Mouse (Mus musculus) CD4-positive, CD25-positive, alpha-beta regulatory T cell, adult 4 months (primary cell): ENCODE data around the gene Rsph3a. TPM values are rescaled to one million over a fixed set of nuclear protein-coding genes. Genes with fewer than 3 reads are reported as not detected.

Experiments
- ATAC-seq: one replicate; pipeline ENCODE4 v1.8.0; 2017
- polyA plus RNA-seq, 2 experiments: library from polyadenylated mRNA; unstranded; fragments of 100-300 nt; shearing (Covaris generic); gene quantifications; one replicate each; pipeline ENCODE4 v1.2.1; 2017

Gene Rsph3a
- polyA plus RNA-seq, result 10 to 100 TPM; 24.2 to 34.8 TPM

DNA sequence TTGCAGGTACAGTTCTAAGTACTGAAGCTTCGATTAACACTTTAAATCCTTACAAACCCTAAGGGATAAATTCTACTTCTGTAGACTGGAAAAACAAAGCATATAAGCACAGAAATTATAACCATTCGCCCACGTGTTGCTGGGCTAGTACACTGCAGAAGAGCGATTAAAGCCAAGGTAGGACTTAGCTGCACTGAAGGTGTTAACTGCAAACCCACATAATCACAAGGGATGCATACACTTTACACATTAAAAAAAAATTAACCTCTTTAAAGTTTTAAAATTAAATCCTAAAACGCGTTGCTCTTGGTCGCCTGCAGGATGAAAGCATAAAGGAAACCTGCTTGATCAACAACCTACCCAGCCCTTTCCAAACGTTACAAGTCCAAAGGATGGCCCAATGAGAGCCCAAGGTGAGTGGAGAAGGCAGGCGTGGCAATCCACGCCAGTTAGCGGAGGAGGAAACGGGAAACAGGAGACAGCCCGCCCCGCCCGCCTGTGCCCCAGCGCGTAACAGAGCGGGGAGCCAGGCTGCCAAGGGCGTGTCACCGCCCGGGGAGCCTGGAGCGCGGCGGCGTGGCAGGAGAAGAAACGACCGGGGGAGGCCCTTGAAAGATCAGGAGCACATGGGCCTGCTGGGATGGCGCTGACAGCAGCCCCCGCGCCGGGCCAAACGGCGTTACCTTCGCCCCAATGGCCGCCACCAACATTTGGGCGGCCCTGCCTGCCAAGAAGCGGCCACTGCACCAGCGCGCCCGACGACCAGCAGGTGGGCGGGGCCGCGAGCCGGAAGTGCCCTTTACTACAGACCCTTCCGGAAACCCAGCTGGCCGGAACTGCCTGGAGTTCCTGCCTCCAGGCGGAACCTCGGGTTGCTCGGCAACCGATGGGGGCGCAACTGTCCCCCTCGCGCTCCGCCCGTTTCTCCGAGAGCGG, at the start of gene Rsph3a:
TSS of gene Rsph3a (plus strand) at position 498 of the 936 bp plus-strand sequence.
- peak; percentile 78 for ATAC-seq

DNA sequence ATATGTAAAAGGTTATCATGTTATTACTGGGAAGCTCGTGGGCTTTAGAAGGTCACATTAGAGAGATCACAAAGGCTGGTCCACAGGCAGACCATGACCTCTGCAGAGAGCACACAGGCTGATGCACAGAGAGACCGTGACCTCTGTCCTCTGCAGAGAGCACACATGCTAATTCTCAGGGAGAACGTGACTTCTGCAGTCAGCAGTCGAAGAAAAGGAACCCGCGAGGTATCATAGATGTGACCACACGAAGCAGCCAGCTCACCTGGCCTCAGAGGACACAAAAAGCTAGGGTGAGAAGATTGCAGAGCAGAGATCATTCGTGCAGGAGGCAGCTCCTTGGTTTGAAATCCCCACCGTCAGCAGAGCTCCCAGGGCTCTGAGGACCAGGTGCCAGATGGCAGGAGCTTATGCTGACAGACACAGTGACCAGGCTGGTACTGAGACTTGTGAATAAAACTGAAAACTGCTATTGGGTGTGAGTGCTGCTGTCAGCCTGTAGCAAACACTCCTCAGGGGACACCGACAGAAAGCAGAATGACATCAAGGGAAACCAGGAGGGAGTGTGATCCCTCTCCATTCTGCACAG, 49.3 kb upstream of the Rsph3a start:
- no peak for ATAC-seq

DNA sequence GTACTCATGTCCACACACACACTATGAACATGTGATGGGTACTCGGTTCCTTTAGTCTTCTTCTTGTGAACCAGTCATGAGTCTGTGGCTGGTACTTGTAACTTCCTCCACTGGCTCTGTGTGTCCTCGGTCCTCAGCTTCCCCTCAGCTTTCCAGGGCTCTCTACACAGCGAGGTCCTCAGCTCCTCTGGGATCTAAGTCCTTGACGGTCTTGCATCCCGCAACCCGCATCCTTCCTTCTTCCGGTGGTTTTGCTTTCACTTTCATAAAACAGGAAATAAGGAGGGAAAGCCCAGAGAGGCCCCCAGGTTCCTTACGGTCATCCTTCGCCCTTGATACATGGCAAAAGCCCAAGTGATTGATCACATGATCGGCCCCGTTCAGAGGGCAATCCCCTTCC, 48.3 kb upstream of the Rsph3a start:
- peak; percentile 19 for ATAC-seq

DNA sequence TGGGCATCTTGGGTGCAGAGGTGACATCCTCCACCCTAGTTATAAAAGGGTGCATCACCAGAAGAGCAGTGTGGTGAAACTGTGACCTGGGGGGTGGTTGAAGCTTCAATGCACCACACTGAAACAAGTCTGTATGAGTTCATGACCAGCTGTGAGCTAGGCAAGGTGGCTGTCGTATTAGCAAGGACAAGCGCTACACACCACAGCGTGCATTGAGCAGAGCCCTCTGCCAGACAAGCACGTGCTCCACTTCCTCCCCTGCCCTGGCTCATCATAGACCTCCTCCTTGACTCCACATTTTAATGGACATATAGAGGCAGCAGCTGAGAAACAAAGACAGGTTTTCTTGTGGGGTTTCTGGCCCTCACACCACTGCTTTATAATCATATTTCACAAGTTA, 47.7 kb upstream of the Rsph3a start:
- ATAC-seq, result peak; percentile 22

DNA sequence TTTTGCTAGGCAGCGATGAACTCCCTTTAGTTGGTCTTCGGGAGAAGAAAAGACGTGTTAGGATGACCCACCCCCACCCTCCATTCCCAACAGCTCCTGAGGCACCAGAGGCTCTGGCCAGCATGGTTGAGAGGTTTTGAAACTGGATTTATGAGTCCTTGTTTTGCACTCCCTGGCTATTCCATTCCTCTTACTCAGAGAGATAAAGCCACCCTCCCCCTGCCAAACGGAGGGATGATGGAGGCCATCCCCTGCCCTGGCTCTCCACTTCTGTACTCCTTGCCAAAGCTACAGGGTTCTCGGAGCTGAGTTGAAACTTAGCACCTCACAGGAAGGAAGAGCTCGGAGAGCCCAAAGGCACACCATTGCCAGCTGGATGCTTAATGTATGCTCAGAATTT, 46.2 kb upstream of the Rsph3a start:
- no peak for ATAC-seq

DNA sequence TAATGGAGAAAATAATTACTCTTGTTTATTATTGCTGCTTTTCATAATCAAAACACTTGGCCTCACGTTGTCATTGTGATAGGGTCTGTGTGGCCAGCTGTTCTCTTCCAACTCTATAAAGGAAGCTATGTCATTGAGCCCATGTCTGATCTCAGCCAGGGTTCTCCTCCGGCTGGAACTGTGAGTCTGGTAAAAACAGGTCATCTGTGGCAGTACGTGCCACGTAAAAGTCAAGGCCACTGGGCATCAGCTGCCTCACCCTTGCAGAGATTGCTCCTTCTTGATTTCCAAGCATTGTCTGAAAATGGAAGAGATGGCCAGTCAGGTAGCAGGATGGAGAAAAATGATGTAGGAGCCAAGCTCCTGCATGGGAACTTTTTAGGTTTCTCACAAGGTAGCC, 45.5 kb upstream of the Rsph3a start:
- ATAC-seq, result no peak

DNA sequence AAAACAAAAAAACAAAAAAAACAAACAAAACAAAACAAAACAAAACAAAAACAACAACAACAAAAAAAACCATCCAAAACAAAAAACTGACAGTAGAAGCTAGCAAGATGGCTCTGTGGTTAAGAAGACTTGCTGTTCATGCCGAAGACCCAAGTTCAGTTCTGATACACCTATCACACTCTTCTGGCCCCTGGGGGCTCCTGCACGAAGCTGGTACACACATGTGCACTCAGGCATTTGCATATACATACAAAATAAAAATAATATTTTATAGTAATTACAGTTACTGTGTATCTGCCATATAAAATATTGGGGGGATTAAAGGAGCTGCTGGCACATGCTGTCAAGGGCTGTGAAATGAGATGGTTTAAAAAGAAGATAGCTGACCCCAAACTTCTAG, 43.9 kb upstream of the Rsph3a start:
- ATAC-seq, result no peak

DNA sequence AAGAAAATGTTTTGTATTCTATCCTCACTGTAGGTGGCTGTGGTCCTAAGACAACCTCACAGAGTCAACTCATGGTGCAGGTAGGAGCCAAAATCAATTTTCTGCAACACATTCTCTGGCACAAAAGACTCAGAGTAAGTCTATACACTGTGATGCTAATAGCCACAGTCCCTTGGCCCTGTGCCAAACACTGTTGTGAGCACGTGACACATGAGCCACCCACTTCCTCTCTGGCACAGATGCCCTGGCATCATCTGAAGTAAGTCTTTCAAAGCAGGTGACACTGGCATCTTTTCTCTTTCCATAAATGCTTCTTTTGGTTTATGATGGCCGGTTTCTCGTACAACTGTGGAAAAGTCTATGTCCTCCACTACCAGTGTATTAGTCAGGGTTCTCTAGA, 43.1 kb upstream of the Rsph3a start:
- ATAC-seq, result peak; percentile 88

DNA sequence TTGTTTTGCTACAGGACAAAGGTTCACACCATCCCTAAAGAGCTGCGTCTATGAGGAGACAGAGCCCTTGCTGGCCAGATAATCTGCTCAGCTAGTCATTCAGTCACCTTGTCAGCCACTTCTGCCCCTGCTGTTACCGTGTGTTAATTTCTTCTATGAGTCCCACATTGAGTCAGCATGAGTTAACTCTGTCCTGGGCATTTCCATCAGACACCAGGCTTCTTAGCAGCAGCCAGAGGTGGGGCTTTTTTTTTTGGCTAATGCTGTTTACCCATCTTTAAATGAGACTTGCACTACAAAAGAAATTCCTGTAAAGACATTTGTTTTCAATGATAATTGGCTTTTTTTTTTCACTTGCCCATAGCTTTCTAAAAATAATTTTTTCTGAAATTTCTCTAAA, 40.4 kb upstream of the Rsph3a start:
- peak; percentile 27 for ATAC-seq

DNA sequence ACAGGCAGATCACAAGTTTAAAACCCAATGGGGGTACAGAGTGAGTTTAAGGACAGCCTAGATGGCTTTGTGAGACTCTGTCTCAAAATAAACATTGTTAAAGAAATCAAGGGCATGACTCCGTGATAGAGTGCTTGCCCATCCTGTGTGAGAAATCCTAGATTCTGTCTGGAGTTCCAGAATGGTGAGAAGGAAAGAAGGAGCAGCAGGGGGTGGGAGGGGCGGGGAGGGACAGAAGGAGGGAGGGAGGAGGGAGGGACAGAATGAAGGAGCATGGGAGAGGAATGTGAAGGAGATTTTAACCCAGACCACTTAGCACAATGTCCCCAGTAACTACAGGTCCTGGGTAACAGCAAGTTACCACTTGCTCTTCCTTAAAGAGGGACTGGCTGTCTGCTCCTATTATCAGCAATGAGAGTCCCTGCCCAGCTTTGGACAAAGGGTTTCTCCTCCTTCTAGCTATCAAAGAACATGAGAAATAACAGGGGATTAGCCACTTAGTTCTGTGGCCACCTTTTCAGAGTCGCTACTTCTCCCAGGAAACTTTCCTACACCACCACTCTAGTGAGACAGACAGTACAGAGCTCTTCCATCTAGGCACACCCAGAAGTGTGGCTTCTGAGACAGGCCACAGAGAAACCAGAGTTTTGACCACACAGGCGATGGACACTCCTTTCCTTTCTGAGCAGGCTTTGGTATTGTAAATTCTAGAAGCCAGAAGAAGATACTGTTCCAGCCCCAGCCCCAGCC, 39.3 kb upstream of the Rsph3a start:
- peak; percentile 22 for ATAC-seq

DNA sequence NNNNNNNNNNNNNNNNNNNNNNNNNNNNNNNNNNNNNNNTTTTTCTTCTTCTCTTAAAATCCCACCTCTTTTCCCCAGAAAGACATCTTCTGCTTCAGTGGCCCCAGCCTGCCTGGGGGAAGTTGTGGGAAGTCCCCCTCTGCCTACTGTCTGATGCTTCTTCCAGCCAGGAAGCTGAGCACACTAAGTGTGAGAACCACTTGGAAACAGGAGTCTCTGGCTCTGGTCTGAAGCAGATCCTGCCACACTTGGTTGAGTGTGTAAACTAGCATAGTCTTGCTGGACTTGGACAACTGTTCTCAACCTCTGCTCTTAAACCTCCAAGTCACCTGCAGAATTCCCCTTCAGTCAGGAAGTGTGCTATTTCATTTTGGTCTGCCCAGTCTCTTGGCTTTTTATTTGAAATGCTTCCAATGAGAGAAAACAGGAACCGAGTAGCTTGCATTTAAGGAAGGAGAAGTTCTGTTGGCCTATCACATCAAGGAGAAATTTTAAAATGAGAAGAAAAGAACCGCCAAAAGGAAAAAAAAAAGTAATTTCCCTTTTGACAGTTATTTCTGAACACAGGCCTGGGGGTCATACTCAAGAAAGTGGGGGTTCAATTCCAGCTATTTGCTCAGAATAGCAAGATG, 30.7 kb upstream of the Rsph3a start:
- no peak for ATAC-seq

DNA sequence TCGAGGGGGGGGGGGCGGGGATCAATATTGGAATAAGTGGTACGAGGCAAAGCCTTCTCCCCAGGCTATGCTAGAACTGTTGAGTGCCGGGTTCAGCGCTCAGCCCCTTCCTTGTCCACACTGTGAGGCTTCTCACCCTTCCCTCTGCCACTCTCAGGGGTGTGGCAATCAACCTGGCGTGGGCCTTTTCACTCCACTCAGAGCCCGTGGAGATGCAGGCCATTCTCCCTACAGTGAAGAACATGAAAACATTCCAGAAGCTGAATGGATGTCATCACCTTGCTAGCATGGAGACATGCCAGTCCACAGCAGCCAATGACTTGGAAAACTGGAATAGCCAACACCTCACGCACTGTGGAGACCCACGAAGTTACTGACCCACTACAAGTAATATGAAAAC, 29.6 kb upstream of the Rsph3a start:
- ATAC-seq, result no peak

DNA sequence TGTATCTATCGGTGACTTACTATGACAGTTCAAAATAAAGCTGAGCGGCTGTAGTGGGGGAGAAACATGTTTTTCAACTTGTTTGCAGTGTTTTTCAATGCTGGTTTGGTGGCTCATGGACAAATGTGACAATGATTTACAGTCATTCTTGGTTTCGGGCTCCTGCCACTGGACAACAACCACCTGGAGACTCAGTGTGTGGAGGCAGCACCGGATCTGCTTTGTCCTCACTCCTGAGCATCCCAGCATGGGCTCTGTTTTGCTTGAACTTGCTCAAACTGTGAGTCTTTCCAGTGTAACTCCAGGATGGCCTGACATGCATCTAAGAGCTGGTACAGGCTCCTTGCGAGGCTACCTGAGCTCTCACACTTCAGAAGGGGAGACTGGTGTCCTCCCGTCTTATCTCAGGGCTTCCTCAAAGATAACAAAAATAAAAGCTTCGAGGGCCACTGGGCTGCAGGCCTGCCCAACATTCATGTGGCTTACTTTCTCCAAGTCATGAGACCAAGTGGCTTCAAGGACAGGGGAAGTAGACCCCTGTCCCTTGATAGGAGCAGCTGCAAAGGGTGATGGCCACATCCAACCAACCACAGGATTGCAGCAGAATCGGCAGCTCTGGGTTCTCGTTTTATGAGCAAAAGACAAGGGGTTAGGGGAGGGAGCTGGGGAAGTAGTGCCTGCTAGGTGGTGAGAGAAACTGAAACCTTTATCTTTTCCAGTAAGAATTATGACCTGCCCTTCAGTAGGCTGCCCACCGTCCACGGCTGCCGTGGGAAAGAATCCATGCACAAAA, 28.4 kb upstream of the Rsph3a start:
- ATAC-seq, result no peak

DNA sequence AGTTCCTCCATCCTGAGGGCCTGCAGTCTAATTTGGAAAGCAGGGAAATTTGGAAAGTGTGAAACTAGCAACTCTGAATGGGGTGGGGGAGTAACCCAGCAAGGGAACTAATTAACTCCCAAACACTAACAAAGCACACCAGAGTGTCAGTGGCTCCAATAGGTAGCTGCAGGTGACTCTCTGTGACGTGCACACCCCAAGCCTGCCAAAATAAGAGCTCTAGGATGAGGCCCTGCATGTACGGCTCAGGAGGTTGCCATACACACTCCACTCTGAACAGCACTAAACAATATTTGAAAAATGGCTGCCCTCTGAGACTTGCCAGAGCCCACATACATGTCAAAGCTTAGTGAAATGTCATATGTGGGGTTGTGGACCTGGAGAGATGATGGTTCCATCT, 27.1 kb upstream of the Rsph3a start:
- no peak for ATAC-seq

DNA sequence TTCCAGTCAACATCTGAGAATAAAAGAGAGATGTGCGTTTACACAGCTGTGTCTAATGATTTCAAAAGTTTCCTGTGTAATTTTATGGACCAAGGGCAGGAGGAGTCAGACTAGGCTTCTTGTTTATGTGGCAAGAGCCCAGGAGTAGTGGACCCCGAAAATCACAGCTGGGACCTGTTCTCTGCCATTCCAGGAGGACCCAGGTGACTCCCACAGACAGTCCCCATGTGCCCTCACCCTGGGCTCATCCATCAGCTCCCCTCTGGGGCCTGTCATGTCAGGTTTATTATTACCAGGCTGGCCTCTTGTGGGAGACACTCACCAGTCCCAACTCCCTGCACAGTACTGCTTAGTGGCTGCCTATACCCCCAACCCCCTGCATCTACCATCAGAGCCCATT, 26.2 kb upstream of the Rsph3a start:
- ATAC-seq, result no peak

DNA sequence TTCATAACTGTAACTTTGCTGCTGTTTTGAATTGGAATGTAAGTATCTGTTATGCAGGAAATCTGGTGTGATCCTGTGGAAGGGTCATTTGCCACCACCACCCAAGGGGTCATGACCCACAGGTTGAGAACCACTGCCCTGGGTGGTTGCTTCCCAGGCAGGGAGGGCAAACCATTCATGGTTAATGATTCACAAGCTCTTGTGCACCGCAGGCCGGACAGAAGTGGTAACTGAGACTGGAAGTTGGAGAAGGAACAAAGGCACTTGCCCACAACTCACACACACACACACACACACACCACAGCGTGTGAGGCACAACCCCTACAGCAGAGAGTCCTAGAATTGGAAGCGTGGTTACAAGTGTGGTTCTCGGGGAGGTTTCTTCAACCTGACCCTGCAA, 22.9 kb upstream of the Rsph3a start:
- no peak for ATAC-seq

DNA sequence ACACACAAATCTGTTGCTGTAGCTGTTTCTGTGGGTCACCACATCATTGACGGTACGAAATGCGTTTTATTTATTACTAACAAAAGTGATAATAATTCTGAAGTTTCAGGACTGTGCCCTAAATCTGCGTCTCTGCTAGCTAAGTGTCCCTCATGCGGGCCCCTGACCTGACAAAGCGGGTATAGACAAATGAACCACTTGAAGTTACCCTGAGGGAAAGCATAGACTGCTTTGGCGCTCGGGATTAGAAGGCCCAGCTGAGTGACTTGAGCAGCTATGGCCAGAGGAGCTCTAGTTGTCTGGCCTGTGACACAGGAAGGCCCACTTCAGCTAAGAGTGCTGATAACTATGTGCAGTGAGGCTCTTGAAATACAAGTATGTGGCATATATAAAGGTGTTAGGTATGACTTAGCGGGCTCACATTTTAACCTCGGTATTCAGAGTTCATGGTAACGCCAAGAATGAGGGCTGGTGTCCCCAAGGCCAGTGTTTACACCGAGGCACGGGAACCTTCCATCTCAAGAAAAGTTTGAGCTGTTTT, 21.2 kb upstream of the Rsph3a start:
- ATAC-seq, result no peak

DNA sequence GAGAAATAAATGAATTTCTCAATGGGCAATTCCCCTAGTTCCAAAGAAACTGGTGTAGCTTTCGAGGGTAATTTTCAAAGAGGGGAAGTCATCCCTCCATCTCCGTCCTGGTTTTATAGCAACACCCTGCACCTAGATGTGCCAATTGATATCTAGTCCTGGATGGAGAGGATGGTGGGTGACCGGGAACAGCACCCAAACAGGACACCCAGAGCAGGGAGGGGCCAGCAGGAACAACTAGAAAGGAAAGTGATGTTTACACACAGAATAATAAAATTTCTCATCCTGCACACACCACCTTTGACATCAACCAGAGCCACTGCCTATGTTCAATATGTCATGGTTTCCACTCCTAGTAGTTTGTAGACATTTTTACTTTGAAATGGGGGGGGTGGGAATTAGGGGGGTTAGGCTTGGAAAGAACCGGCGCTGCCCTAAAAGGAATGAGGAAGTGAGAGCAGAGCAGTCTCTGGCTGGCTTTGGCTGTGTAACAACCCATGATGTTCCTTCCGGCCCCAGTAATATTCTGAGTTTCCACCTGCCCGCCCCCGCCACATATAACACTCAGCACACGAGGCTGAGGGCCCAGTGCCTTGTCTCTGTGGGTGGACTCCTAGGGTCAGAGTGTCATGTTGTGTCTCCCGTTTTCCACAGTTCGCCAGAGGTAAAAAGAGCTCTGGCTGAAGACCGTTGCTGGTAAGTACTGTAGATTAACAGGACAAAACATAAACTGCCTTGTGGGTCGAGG, 19.8 kb upstream of the Rsph3a start, which contains the start of gene Tagap:
TSS of gene Tagap (plus strand) at position 588 of the 748 bp plus-strand sequence.
- ATAC-seq, result peak; percentile 72

DNA sequence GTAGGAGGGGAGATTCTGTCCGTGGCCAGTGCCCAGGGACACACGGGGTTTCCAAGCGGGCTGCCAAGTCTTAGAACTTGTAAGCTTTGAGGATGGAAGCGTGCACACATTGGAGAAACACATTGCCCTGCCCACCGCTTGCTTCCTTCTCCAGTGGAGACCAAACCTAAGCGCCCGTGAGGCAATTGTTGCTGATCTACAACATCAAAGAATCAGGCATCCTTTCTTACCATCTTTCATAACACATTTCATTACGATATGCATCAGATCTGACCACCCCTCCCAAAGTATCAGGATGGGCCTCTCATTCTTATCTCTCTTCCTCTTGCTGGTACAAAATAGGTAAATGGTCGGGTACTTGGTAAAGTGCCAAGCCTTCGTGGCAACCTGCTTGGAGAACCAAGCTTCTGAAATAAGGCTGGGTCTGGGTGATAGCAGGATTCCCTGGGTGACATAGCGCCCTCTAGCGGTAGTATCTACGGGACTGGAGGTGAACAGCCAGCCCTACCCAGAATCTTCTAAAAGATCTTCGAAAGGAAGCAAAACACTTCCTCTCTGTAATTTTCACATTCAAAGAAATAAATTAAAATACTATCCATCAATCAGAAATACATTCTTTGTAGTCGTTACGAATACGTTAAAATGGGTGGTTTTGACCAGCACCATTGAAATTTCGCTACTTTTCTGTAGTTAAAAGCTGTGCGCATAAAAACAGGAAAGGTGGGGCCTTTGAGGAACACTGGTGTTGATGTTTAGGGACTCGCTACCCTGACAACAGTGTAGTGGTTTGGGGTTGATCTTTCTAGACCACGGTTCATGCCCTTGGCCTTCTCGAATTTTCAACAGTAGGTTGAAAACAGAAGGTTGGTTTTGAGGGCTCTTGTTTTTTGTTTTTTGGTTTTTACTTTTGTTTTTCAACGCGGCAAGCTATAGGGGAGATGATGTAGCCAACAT, 17.6 kb upstream of the Rsph3a start:
- ATAC-seq, result peak; percentile 70

DNA sequence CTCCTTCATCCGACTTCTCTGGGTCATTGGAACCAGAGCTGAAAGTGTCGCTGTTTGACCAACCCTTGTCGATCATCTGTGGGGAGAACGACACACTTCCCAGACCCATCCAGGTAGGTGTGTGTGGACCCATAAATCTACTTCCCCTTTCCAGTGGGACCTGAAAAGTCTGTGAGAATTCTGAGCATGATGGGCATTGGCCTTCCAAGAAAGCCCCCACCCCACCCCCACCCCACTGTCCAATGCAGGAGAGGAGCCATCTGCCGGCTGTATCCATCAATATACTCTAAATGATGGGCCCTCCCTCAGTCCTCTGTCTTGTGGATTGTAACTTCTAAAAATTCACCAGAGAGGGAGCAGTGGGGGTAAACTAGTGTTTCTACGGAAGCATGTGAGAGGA, 16.8 kb upstream of the Rsph3a start:
- no peak for ATAC-seq
